Mouse (Mus musculus): Measurements from ENCODE around the gene Zfp787. TPM values are rescaled to one million over a fixed set of nuclear protein-coding genes. Genes with fewer than 3 reads are reported as not detected.

Zfp787 gene
- polyA plus RNA-seq (2012), result 47.7 and 54.4 TPM in 2 replicates

DNA sequence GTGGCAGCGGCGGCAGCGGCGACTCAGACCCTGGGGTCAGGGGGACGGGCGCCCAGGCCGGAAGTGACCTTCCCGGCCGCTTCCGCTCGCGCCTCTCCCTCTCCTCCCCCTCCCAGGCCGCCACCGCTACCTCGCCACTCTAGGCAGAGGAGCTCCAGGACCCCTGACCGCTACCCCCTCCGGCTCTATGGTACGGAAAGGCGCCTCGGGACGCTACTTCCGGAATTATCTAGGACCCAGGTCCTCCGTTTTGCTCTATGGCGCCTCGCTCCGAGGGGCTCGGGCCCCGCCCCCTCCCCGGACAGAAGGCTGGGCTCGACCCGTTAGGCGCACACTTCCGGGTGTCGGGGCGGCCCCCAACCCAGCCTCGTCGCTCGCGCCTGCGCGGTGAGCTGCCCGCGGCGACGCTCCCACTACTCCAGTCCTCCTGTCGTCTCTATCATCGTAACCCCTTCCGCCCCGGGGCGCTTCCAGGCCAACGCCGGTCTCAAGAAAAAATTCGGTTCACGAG is at the start of gene Zfp787:
TSS of gene Zfp787 (minus strand) at position 97 of the 511 bp plus-strand sequence.

GRCm38 (mm10) chr7:6196790-6197189 is 41.0 kb upstream of the Zfp787 start, which contains the start of gene Galp:
Gene Galp (plus strand): TSS chr7:6197090.

GRCm38 (mm10) chr7:6172006-6172649 is 16.3 kb upstream of the Zfp787 start, which contains the start of gene Zfp444:
Gene Zfp444 (plus strand): TSS chr7:6172226.

Other genes starting within 250 kb of the Zfp787 start
- not detected in 2 replicates for gene Vmn1r65, start 145.0 kb downstream of the Zfp787 start, polyA plus RNA-seq (2012)
- gene Nlrp4c, start 110.8 kb downstream of the Zfp787 start, polyA plus RNA-seq (2012), result not detected in 2 replicates
- gene Zfp444, start 16.2 kb upstream of the Zfp787 start, polyA plus RNA-seq (2012), result 41.9 and 44.8 TPM in 2 replicates
- not detected in 2 replicates for gene Galp, start 41.1 kb upstream of the Zfp787 start, polyA plus RNA-seq (2012)
- not detected in 2 replicates for gene Zscan5b, start 66.3 kb upstream of the Zfp787 start, polyA plus RNA-seq (2012)
- gene Epp13, start 96.7 kb upstream of the Zfp787 start, polyA plus RNA-seq (2012), result not detected in 2 replicates
- gene Zfp667, start 130.6 kb upstream of the Zfp787 start, polyA plus RNA-seq (2012), result 0.19 and 0.44 TPM in 2 replicates
- gene Zfp583, start 175.3 kb upstream of the Zfp787 start, polyA plus RNA-seq (2012), result 1.9 and 2.0 TPM in 2 replicates
- not detected in 2 replicates for gene Gm3854, start 187.8 kb upstream of the Zfp787 start, polyA plus RNA-seq (2012)
- 0.02 and 0.08 TPM in 2 replicates for gene Zfp78, start 207.3 kb upstream of the Zfp787 start, polyA plus RNA-seq (2012)
- 0.83 and 1.3 TPM in 2 replicates for gene Zfp28, start 227.3 kb upstream of the Zfp787 start, polyA plus RNA-seq (2012)
- gene Smim17, start 242.7 kb upstream of the Zfp787 start, polyA plus RNA-seq (2012), result not detected in 2 replicates

Data from megakaryocyte-erythroid progenitor cell, adult 5 weeks (primary cell).